Mouse (Mus musculus): ENCODE measurements around the gene Reps2. TPM values are rescaled to one million over a fixed set of nuclear protein-coding genes. Genes with fewer than 3 reads are reported as not detected.

Reps2 gene
- total RNA-seq, 2 experiments from 2014 or later = 0.52 to 1.5 TPM

GRCm38 (mm10) chrX:162589173-162589805, 54.2 kb downstream of the Reps2 start:
- no peak for DNase-seq

- no peak for DNase-seq
Observed at GRCm38 (mm10) chrX:162584349-162584748, 59.1 kb downstream of the Reps2 start.

GRCm38 (mm10) chrX:162580521-162580920, 62.9 kb downstream of the Reps2 start:
- DNase-seq = no peak

GRCm38 (mm10) chrX:162568439-162568838, 75.0 kb downstream of the Reps2 start:
- no peak for DNase-seq

- DNase-seq = no peak
Observed at GRCm38 (mm10) chrX:162565501-162565900, 77.9 kb downstream of the Reps2 start.

GRCm38 (mm10) chrX:162556459-162556841, 87.0 kb downstream of the Reps2 start:
- DNase-seq = peak; percentile 6

- DNase-seq = no peak
Observed at GRCm38 (mm10) chrX:162555729-162556458, 87.6 kb downstream of the Reps2 start.

GRCm38 (mm10) chrX:162554513-162554912, 88.9 kb downstream of the Reps2 start:
- DNase-seq = no peak

- DNase-seq = no peak
Observed at GRCm38 (mm10) chrX:162552383-162552782, 91.1 kb downstream of the Reps2 start.

GRCm38 (mm10) chrX:162545037-162545436, 98.4 kb downstream of the Reps2 start:
- no peak for DNase-seq

- DNase-seq = no peak
Observed at GRCm38 (mm10) chrX:162542576-162543227, 100.7 kb downstream of the Reps2 start.

GRCm38 (mm10) chrX:162541961-162542360, 101.5 kb downstream of the Reps2 start:
- DNase-seq = no peak

- no peak for DNase-seq
Observed at GRCm38 (mm10) chrX:162531016-162531415, 112.4 kb downstream of the Reps2 start.

GRCm38 (mm10) chrX:162527240-162527639, 116.2 kb downstream of the Reps2 start:
- peak; percentile 55 for DNase-seq

GRCm38 (mm10) chrX:162521831-162522514, 121.5 kb downstream of the Reps2 start:
- DNase-seq = peak; percentile 10

- peak; percentile 12 for DNase-seq
Observed at GRCm38 (mm10) chrX:162521197-162521596, 122.3 kb downstream of the Reps2 start.

- no peak for DNase-seq
Observed at GRCm38 (mm10) chrX:162520374-162520773, 123.1 kb downstream of the Reps2 start.

GRCm38 (mm10) chrX:162510426-162510980, 132.9 kb downstream of the Reps2 start:
- DNase-seq = no peak

- DNase-seq = no peak
Observed at GRCm38 (mm10) chrX:162505186-162505585, 138.3 kb downstream of the Reps2 start.

- no peak for DNase-seq
Observed at GRCm38 (mm10) chrX:162503436-162503835, 140.0 kb downstream of the Reps2 start.

GRCm38 (mm10) chrX:162500962-162501361, 142.5 kb downstream of the Reps2 start:
- no peak for DNase-seq

- DNase-seq = no peak
Observed at GRCm38 (mm10) chrX:162496485-162496884, 147.0 kb downstream of the Reps2 start.

- no peak for DNase-seq
Observed at GRCm38 (mm10) chrX:162488630-162489029, 154.8 kb downstream of the Reps2 start.

All from heart, postnatal 4 days (tissue).